Mouse (Mus musculus): ENCODE data around the gene Mical3.

The Mical3 gene

GRCm38 (mm10) chr6:121051411-121051810 lies 79.4 kb downstream of the Mical3 start:
- DNase-seq, result no peak

GRCm38 (mm10) chr6:121048696-121049095 lies 82.1 kb downstream of the Mical3 start:
- no peak for DNase-seq

GRCm38 (mm10) chr6:121045345-121046080 lies 85.3 kb downstream of the Mical3 start:
- DNase-seq, result no peak

GRCm38 (mm10) chr6:121043434-121044189 lies 87.2 kb downstream of the Mical3 start:
- no peak for DNase-seq

- no peak for DNase-seq
Measured at GRCm38 (mm10) chr6:121039719-121040118, 91.1 kb downstream of the Mical3 start.

GRCm38 (mm10) chr6:121039286-121039685 lies 91.5 kb downstream of the Mical3 start:
- DNase-seq, result no peak

- DNase-seq, result no peak
Measured at GRCm38 (mm10) chr6:121037086-121037485, 93.7 kb downstream of the Mical3 start.

GRCm38 (mm10) chr6:121035929-121036328 lies 94.9 kb downstream of the Mical3 start:
- no peak for DNase-seq

- DNase-seq, result no peak
Measured at GRCm38 (mm10) chr6:121035268-121035667, 95.5 kb downstream of the Mical3 start.

GRCm38 (mm10) chr6:121033250-121033649 lies 97.5 kb downstream of the Mical3 start:
- DNase-seq, result no peak

- no peak for DNase-seq
Measured at GRCm38 (mm10) chr6:121031370-121031769, 99.4 kb downstream of the Mical3 start.

GRCm38 (mm10) chr6:121029897-121030589 lies 100.8 kb downstream of the Mical3 start:
- no peak for DNase-seq

GRCm38 (mm10) chr6:121028514-121028913 lies 102.3 kb downstream of the Mical3 start:
- no peak for DNase-seq

- no peak for DNase-seq
Measured at GRCm38 (mm10) chr6:121027314-121027713, 103.5 kb downstream of the Mical3 start.

GRCm38 (mm10) chr6:121026866-121027265 lies 103.9 kb downstream of the Mical3 start:
- no peak for DNase-seq

- DNase-seq, result no peak
Measured at GRCm38 (mm10) chr6:121026019-121026584, 104.7 kb downstream of the Mical3 start.

- no peak for DNase-seq
Measured at GRCm38 (mm10) chr6:121018147-121018546, 112.7 kb downstream of the Mical3 start.

GRCm38 (mm10) chr6:121017436-121018031 lies 113.3 kb downstream of the Mical3 start:
- no peak for DNase-seq

GRCm38 (mm10) chr6:121016097-121016496 lies 114.7 kb downstream of the Mical3 start:
- no peak for DNase-seq

GRCm38 (mm10) chr6:121014339-121014738 lies 116.5 kb downstream of the Mical3 start:
- no peak for DNase-seq

- DNase-seq, result peak; percentile 48 to 56
Measured at GRCm38 (mm10) chr6:121013750-121014149, 117.0 kb downstream of the Mical3 start.

- no peak for DNase-seq
Measured at GRCm38 (mm10) chr6:121011709-121012108, 119.1 kb downstream of the Mical3 start.

GRCm38 (mm10) chr6:121009651-121010050 lies 121.1 kb downstream of the Mical3 start:
- no peak for DNase-seq
